Mouse (Mus musculus): ENCODE results near the gene Krtap1-3.
A peak's percentile ranks its signal among the peaks of the same experiment; 100 is the strongest.
"Not testable (repeated sequence)": the region's sequence is repeated elsewhere in the genome, so short reads cannot be mapped to it uniquely, and the experiment has no call there.

Gene Krtap1-3

GRCm38 (mm10) chr11:99590981-99591380 is at the start of gene Krtap1-3:
TSS of gene Krtap1-3 (minus strand) at chr11:99591339.
- DNase-seq: no peak

GRCm38 (mm10) chr11:99640926-99641325 is 49.8 kb upstream of the Krtap1-3 start:
- no peak for DNase-seq

- DNase-seq: no peak
Observed at GRCm38 (mm10) chr11:99637086-99637485, 45.9 kb upstream of the Krtap1-3 start.

- no peak for DNase-seq
Observed at GRCm38 (mm10) chr11:99634653-99635134, 43.6 kb upstream of the Krtap1-3 start, which contains the start of gene Krtap4-2. TSS of gene Krtap4-2 (minus strand) at chr11:99635084.

- DNase-seq: peak; percentile 45
Observed at GRCm38 (mm10) chr11:99633293-99633692, 42.2 kb upstream of the Krtap1-3 start.

- DNase-seq: no peak
Observed at GRCm38 (mm10) chr11:99630890-99631289, 39.8 kb upstream of the Krtap1-3 start.

GRCm38 (mm10) chr11:99628138-99628537 is 37.0 kb upstream of the Krtap1-3 start, which contains the start of gene Krtap4-1:
TSS of gene Krtap4-1 (minus strand) at chr11:99628238.
- DNase-seq: no peak

GRCm38 (mm10) chr11:99620335-99620734 is 29.2 kb upstream of the Krtap1-3 start, which contains the start of gene Gm11562:
TSS of gene Gm11562 (minus strand) at chr11:99620435.
- DNase-seq: no peak

GRCm38 (mm10) chr11:99614796-99615363 is 23.7 kb upstream of the Krtap1-3 start, which contains the start of gene Krtap2-4:
TSS of gene Krtap2-4 (minus strand) at chr11:99614846.
- no peak for DNase-seq

GRCm38 (mm10) chr11:99610089-99610488 is 18.9 kb upstream of the Krtap1-3 start, which contains the start of gene Gm11937:
TSS of gene Gm11937 (minus strand) at chr11:99610189.
- DNase-seq: not testable (repeated sequence)

GRCm38 (mm10) chr11:99609126-99609525 is 18.0 kb upstream of the Krtap1-3 start:
- peak; percentile 60 for DNase-seq

GRCm38 (mm10) chr11:99603208-99603607 is 12.1 kb upstream of the Krtap1-3 start, which contains the start of gene Gm11938:
TSS of gene Gm11938 (minus strand) at chr11:99603308.
- DNase-seq: not testable (repeated sequence)

GRCm38 (mm10) chr11:99597742-99598141 is 6.6 kb upstream of the Krtap1-3 start, which contains the start of gene Krtap9-3:
TSS of gene Krtap9-3 (minus strand) at chr11:99598105.
- not testable (repeated sequence) for DNase-seq

- DNase-seq: peak; percentile 32
Observed at GRCm38 (mm10) chr11:99585096-99585495, 6.0 kb downstream of the Krtap1-3 start.

- DNase-seq: no peak
Observed at GRCm38 (mm10) chr11:99583245-99583704, 7.9 kb downstream of the Krtap1-3 start, which contains the start of gene Krtap1-4. TSS of gene Krtap1-4 (minus strand) at chr11:99583654.

- no peak for DNase-seq
Observed at GRCm38 (mm10) chr11:99581564-99581963, 9.6 kb downstream of the Krtap1-3 start.

GRCm38 (mm10) chr11:99581051-99581450 is 10.1 kb downstream of the Krtap1-3 start:
- no peak for DNase-seq

GRCm38 (mm10) chr11:99580636-99581035 is 10.5 kb downstream of the Krtap1-3 start, which contains the start of gene Krtap1-5:
TSS of gene Krtap1-5 (minus strand) at chr11:99581016.
- no peak for DNase-seq

GRCm38 (mm10) chr11:99574106-99574505 is 17.0 kb downstream of the Krtap1-3 start:
- DNase-seq: peak; percentile 62

- peak; percentile 35 for DNase-seq
Observed at GRCm38 (mm10) chr11:99573164-99573563, 18.0 kb downstream of the Krtap1-3 start.

- no peak for DNase-seq
Observed at GRCm38 (mm10) chr11:99566530-99566929, 24.6 kb downstream of the Krtap1-3 start, which contains the start of gene Krtap3-1. TSS of gene Krtap3-1 (minus strand) at chr11:99566630.

GRCm38 (mm10) chr11:99562580-99562979 is 28.6 kb downstream of the Krtap1-3 start:
- DNase-seq: no peak

- no peak for DNase-seq
Observed at GRCm38 (mm10) chr11:99559366-99559765, 31.8 kb downstream of the Krtap1-3 start, which contains the start of gene Gm11939. TSS of gene Gm11939 (minus strand) at chr11:99559466.

Data from right cerebral cortex, adult 18-20 months (tissue).